Mouse (Mus musculus): ENCODE results near the gene Gm45799. TPM values are rescaled to one million over a fixed set of nuclear protein-coding genes. Genes with fewer than 3 reads are reported as not detected.

Gm45799 gene
- total and polyA plus RNA-seq, 3 experiments = 0.78 to 188 (median 2.0) TPM

- DNase-seq = peak; percentile 83 to 85
- peak within 1 kb of the TSS; percentile 42 for H3K4me3 ChIP-seq
- H3K79me2 ChIP-seq (replicated peaks; ENCODE audit: control insufficient read depth, insufficient read depth, low read length) = no peaks in the 10 kb centered on the region
- intact Hi-C loops (cut with DNase I) = loop anchor here (2.0 kb wide), 1 partner anchor 70 kb away; the partner anchor contains the start of gene Apbb1
- no peaks in the 10 kb centered on the region for H3K36me3 ChIP-seq (ENCODE audit: control insufficient read depth, insufficient read depth, low read length)
- H3K27me3 ChIP-seq (ENCODE audit: control insufficient read depth, insufficient read depth, low read length) = no peaks in the 10 kb centered on the region
- WGBS = 2% methylated on average over 17 of the region's 17 CpGs
- 0 out of 2 replicates have a peak, but pooled peaks have one; percentile 37 for TF ChIP-seq POLR2A (IDR thresholded peaks at IDR 0.05; ENCODE audit: insufficient read depth, low read depth, low read length)
- TF ChIP-seq EP300 (IDR thresholded peaks at IDR 0.05; ENCODE audit: insufficient read depth, low read depth, low read length) = 0 out of 2 replicates have a peak, but pooled peaks have one; percentile 5
- TF ChIP-seq CTCF (IDR thresholded peaks at IDR 0.05) = peak; percentile 54
- H3K27ac ChIP-seq = peak within 1 kb of the TSS; percentile 79
- peak within 1 kb of the TSS; percentile 74 for H3K9ac ChIP-seq (ENCODE audit: low read depth, low read length)
- H3K4me1 ChIP-seq (ENCODE audit: control insufficient read depth, insufficient read depth, low read length) = no peaks in the 10 kb centered on the region
Measured at GRCm38 (mm10) chr7:105650639-105651435, 10.5 kb downstream of the Gm45799 start, which contains the start of gene Dnhd1. TSS of gene Dnhd1 (plus strand) at chr7:105650827.

- DNase-seq = no peak
- Histone ChIP-seq H3K79me2 (replicated peaks; ENCODE audit: control insufficient read depth, insufficient read depth, low read length) (no peaks in the 10 kb centered on the region), H3K27me3 (ENCODE audit: control insufficient read depth, insufficient read depth, low read length) (no peaks in the 10 kb centered on the region), H3K27ac (no peak overlapping the region), H3K4me3 (no peak overlapping the region), H3K36me3 (ENCODE audit: control insufficient read depth, insufficient read depth, low read length) (no peaks in the 10 kb centered on the region), H3K9ac (ENCODE audit: low read depth, low read length) (no peak overlapping the region), H3K4me1 (ENCODE audit: control insufficient read depth, insufficient read depth, low read length) (no peaks in the 10 kb centered on the region)
- TF ChIP-seq POLR2A (IDR thresholded peaks at IDR 0.05; ENCODE audit: insufficient read depth, low read depth, low read length) (no peak), CTCF (IDR thresholded peaks at IDR 0.05) (no peak), EP300 (IDR thresholded peaks at IDR 0.05; ENCODE audit: insufficient read depth, low read depth, low read length) (no peak)
- WGBS = 31% methylated on average over 13 of the region's 13 CpGs
- intact Hi-C loops (cut with DNase I) = no loop called here
Measured at GRCm38 (mm10) chr7:105685541-105686197, 45.3 kb downstream of the Gm45799 start.

- Histone ChIP-seq H3K36me3 (ENCODE audit: control insufficient read depth, insufficient read depth, low read length) (no peaks in the 10 kb centered on the region), H3K27ac (no peak overlapping the region), H3K9ac (ENCODE audit: low read depth, low read length) (no peak overlapping the region), H3K4me1 (ENCODE audit: control insufficient read depth, insufficient read depth, low read length) (no peaks in the 10 kb centered on the region), H3K79me2 (replicated peaks; ENCODE audit: control insufficient read depth, insufficient read depth, low read length) (no peaks in the 10 kb centered on the region), H3K27me3 (ENCODE audit: control insufficient read depth, insufficient read depth, low read length) (no peaks in the 10 kb centered on the region), H3K4me3 (no peak overlapping the region)
- intact Hi-C loops (cut with DNase I) = no loop called here
- no peak for TF ChIP-seq POLR2A (IDR thresholded peaks at IDR 0.05; ENCODE audit: insufficient read depth, low read depth, low read length)
- TF ChIP-seq CTCF (IDR thresholded peaks at IDR 0.05) = no peak
- no peak for TF ChIP-seq EP300 (IDR thresholded peaks at IDR 0.05; ENCODE audit: insufficient read depth, low read depth, low read length)
- WGBS = 56% methylated on average over 1 of the region's 1 CpGs
- no peak for DNase-seq
Measured at GRCm38 (mm10) chr7:105690875-105691274, 50.5 kb downstream of the Gm45799 start.

DNA sequence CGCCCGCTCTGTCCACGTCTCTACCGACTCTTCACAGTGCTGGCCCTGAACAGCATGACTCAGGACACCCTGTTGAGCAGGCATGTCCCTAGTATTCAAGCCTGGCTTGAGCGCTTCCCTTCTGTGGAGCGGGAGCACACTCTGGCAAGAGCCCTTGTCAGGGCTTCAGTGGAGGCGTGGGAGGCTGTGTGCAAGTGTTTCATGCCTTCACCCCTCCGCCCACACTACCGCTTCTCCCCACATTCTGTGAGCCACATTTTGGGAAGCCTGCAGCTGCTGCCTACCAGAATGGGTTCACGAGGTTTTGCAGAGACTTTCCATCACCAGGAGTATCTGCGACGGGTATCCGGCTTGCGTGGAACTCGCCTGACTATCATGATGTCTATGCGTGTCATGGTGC, 62.8 kb downstream of the Gm45799 start:
- no peaks in the 10 kb centered on the region for H3K79me2 ChIP-seq (replicated peaks; ENCODE audit: control insufficient read depth, insufficient read depth, low read length)
- H3K27me3 ChIP-seq (ENCODE audit: control insufficient read depth, insufficient read depth, low read length) = no peaks in the 10 kb centered on the region
- H3K4me3 ChIP-seq = no peak overlapping the region
- no peak for TF ChIP-seq CTCF (IDR thresholded peaks at IDR 0.05)
- H3K27ac ChIP-seq = no peak overlapping the region
- WGBS = 83% methylated on average over 16 of the region's 16 CpGs
- H3K36me3 ChIP-seq (ENCODE audit: control insufficient read depth, insufficient read depth, low read length) = no peaks in the 10 kb centered on the region
- intact Hi-C loops (cut with DNase I) = no loop called here
- H3K4me1 ChIP-seq (ENCODE audit: control insufficient read depth, insufficient read depth, low read length) = no peaks in the 10 kb centered on the region
- no peak overlapping the region for H3K9ac ChIP-seq (ENCODE audit: low read depth, low read length)
- no peak for DNase-seq

DNA sequence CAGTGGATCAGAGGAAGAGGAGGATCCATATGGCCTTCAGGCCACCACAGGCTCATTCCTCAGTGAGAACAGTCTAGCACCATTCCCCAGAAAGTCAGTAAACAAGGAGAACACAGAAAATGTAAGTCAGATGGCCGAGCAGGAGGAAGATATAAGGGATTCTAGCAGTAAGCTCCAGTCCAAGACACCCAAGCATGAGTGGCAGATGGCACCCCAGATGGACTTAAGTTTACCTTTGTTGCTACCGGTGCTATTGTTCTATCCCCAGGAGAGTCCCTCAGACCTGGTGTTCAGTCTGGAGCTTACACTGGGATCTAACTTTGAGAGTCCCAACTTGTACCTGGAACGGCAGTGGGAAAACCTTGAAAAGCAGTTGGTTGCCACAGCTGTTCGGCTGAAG, 63.5 kb downstream of the Gm45799 start:
- Histone ChIP-seq H3K36me3 (ENCODE audit: control insufficient read depth, insufficient read depth, low read length) (no peaks in the 10 kb centered on the region), H3K27ac (no peak overlapping the region), H3K4me1 (ENCODE audit: control insufficient read depth, insufficient read depth, low read length) (no peaks in the 10 kb centered on the region), H3K9ac (ENCODE audit: low read depth, low read length) (no peak overlapping the region), H3K79me2 (replicated peaks; ENCODE audit: control insufficient read depth, insufficient read depth, low read length) (no peaks in the 10 kb centered on the region), H3K27me3 (ENCODE audit: control insufficient read depth, insufficient read depth, low read length) (no peaks in the 10 kb centered on the region), H3K4me3 (no peak overlapping the region)
- TF ChIP-seq POLR2A (IDR thresholded peaks at IDR 0.05; ENCODE audit: insufficient read depth, low read depth, low read length) (no peak), EP300 (IDR thresholded peaks at IDR 0.05; ENCODE audit: insufficient read depth, low read depth, low read length) (no peak), CTCF (IDR thresholded peaks at IDR 0.05) (no peak)
- intact Hi-C loops (cut with DNase I) = no loop called here
- WGBS = 75% methylated on average over 4 of the region's 4 CpGs
- DNase-seq = no peak

- H3K9ac ChIP-seq (ENCODE audit: low read depth, low read length) = no peak overlapping the region
- 86% methylated on average over 5 of the region's 5 CpGs for WGBS
- intact Hi-C loops (cut with DNase I) = no loop called here
- H3K4me3 ChIP-seq = no peak overlapping the region
- H3K36me3 ChIP-seq (ENCODE audit: control insufficient read depth, insufficient read depth, low read length) = no peaks in the 10 kb centered on the region
- no peaks in the 10 kb centered on the region for H3K4me1 ChIP-seq (ENCODE audit: control insufficient read depth, insufficient read depth, low read length)
- H3K27me3 ChIP-seq (ENCODE audit: control insufficient read depth, insufficient read depth, low read length) = no peaks in the 10 kb centered on the region
- no peak overlapping the region for H3K27ac ChIP-seq
- no peak for DNase-seq
- TF ChIP-seq EP300 (IDR thresholded peaks at IDR 0.05; ENCODE audit: insufficient read depth, low read depth, low read length) (no peak), CTCF (IDR thresholded peaks at IDR 0.05) (no peak), POLR2A (IDR thresholded peaks at IDR 0.05; ENCODE audit: insufficient read depth, low read depth, low read length) (no peak)
- H3K79me2 ChIP-seq (replicated peaks; ENCODE audit: control insufficient read depth, insufficient read depth, low read length) = no peaks in the 10 kb centered on the region
Measured at GRCm38 (mm10) chr7:105708733-105709132, 68.4 kb downstream of the Gm45799 start.

Measured in heart, adult 2 months (tissue).